ENCODE assay signal across 34 mouse cellular contexts in the genomic region with DNA sequence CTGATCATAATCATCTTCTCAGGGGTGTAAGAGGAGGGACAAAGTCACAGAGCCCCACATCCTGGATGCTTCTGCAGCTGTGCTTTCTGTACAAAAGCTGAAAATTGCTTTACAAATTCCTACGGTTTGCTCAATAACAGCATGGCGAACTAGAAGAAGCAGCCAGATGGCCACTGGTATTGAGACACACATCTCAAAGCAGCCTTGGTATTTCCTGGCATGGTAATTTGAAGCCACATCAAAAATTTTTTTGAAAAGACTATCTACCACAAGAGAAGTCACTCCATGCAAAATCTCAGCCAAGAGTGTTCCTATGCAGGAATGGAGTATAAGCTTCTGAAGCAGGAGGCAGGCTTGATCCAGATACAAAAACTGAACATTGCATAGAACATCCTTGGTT. TPM values are rescaled to one million over a fixed set of nuclear protein-coding genes. Genes with fewer than 3 reads are reported as not detected.
"Had no signal": no experiment of that assay in that cellular context is flagged by ENCODE, and none has a peak within 500 bp of the region (broad histone marks: within the 10 kb centered on the region; RNA-seq: fewer than 3 reads in every experiment).

No protein-coding gene starts in this region.

- H3K27me3 ChIP-seq: heart, embryonic 12.5 days; hindbrain, embryonic 13.5 days; intestine, embryonic 15.5 days; kidney, embryonic 15.5 days; limb, embryonic 13.5 days; limb, embryonic 15.5 days; liver, embryonic 12.5 days had no signal

- H3K9me3 ChIP-seq: heart, embryonic 10.5 days; heart, embryonic 12.5 days; hindbrain, embryonic 13.5 days; intestine, embryonic 15.5 days; kidney, embryonic 15.5 days; limb, embryonic 13.5 days; limb, embryonic 15.5 days; liver, embryonic 12.5 days had no signal

- H3K36me3 ChIP-seq: heart, embryonic 10.5 days; heart, embryonic 12.5 days; hindbrain, embryonic 13.5 days; intestine, embryonic 15.5 days; kidney, embryonic 15.5 days; limb, embryonic 13.5 days; limb, embryonic 15.5 days; liver, embryonic 12.5 days had no signal

- DNase-seq: gastrocnemius, postnatal 14 days; gastrocnemius, postnatal 36 days; heart, adult 18-20 months; heart, postnatal 14 days; heart, postnatal 36 days; kidney, adult 11 months; kidney, adult 2 months; kidney, adult 9 months; kidney, postnatal 14 days; kidney, postnatal 36 days; layer of hippocampus, adult 9-11 months; layer of hippocampus, postnatal 36 days had no signal

- ATAC-seq: hindbrain, embryonic 16.5 days; inflammation-experienced regulatory T-cells, adult 6 months; intestine, embryonic 15.5 days; liver, embryonic 12.5 days had no signal

- H3K27ac ChIP-seq: heart, embryonic 10.5 days; hindbrain, embryonic 13.5 days; intestine, embryonic 15.5 days; kidney, embryonic 15.5 days; kidney, postnatal 0 days; limb, embryonic 13.5 days; limb, embryonic 15.5 days; liver, embryonic 12.5 days; liver, embryonic 14.5 days had no signal

- H3K4me1 ChIP-seq: heart, embryonic 10.5 days; heart, embryonic 12.5 days; hindbrain, embryonic 13.5 days; intestine, embryonic 15.5 days; kidney, embryonic 15.5 days; limb, embryonic 13.5 days; limb, embryonic 15.5 days; liver, embryonic 12.5 days had no signal

- H3K4me2 ChIP-seq: heart, embryonic 12.5 days; hindbrain, embryonic 13.5 days; intestine, embryonic 15.5 days; kidney, embryonic 15.5 days; limb, embryonic 13.5 days; limb, embryonic 15.5 days; liver, embryonic 12.5 days had no signal

- H3K4me3 ChIP-seq: heart, embryonic 10.5 days; heart, embryonic 12.5 days; hindbrain, embryonic 13.5 days; intestine, embryonic 15.5 days; kidney, embryonic 15.5 days; limb, embryonic 13.5 days; limb, embryonic 15.5 days; liver, embryonic 12.5 days had no signal

- H3K9ac ChIP-seq: heart, embryonic 12.5 days; hindbrain, embryonic 13.5 days; intestine, embryonic 15.5 days; kidney, embryonic 15.5 days; limb, embryonic 13.5 days; limb, embryonic 15.5 days; liver, embryonic 12.5 days; liver, embryonic 14.5 days had no signal

RNA-seq across cellular contexts. Expression of gene Tpo, which starts 45.1 kb away (rescaled TPM):
- total RNA-seq: gastrocnemius, adult 18-20 months; gastrocnemius, adult 8-10 months; gastrocnemius, postnatal 14 days; gastrocnemius, postnatal 36 days; heart, adult 18-20 months; heart, adult 8-10 months; heart, postnatal 14 days; heart, postnatal 36 days; hematopoietic stem cell, adult 5-6 weeks; liver, adult 2 months had no signal
- polyA plus RNA-seq: heart, embryonic 10.5 days; heart, embryonic 14.5 days; heart, embryonic 16.5 days; hindbrain, embryonic 11.5 days; hindbrain, embryonic 13.5 days; inflammation-experienced regulatory T-cells, adult 6 months; kidney, adult 2 months; kidney, embryonic 15.5 days; kidney, postnatal 0 days; limb, embryonic 11.5 days; limb, embryonic 13.5 days; limb, embryonic 15.5 days; liver, adult 2 months; liver, embryonic 12.5 days; liver, embryonic 14.5 days; liver, embryonic 16.5 days had no signal
